Mouse (Mus musculus): ENCODE measurements around the gene Ssc4d.

The Ssc4d gene

DNA sequence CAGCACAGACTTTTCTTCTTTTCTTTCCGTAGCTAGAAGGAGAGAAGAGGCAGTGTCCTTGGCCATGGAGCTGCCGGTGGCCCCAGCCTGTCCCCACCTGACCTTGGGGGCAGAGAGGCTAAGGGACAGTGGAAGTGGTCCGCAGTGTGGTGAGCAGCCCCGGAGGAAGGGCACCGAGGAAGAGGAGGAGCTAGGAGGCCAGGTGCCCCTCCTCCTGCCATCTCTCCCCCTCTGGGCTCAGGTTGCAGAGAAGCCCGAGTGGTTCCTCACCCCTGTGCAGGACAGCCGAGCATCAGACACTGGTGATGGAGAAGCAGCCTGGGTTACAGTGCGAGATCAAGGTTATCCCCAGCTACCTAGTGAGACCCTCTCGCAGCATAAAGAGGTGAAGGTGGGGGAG, at the start of gene Ssc4d:
Gene Ssc4d, minus strand, starts transcription at position 167 of the 400 bp plus-strand sequence.
- DNase-seq, result no peak

- no peak for DNase-seq
Observed at GRCm38 (mm10) chr5:136019907-136020306, 45.6 kb upstream of the Ssc4d start.

GRCm38 (mm10) chr5:136018726-136019125, 44.4 kb upstream of the Ssc4d start:
- DNase-seq, result no peak

GRCm38 (mm10) chr5:136017262-136017661, 42.9 kb upstream of the Ssc4d start:
- no peak for DNase-seq

DNA sequence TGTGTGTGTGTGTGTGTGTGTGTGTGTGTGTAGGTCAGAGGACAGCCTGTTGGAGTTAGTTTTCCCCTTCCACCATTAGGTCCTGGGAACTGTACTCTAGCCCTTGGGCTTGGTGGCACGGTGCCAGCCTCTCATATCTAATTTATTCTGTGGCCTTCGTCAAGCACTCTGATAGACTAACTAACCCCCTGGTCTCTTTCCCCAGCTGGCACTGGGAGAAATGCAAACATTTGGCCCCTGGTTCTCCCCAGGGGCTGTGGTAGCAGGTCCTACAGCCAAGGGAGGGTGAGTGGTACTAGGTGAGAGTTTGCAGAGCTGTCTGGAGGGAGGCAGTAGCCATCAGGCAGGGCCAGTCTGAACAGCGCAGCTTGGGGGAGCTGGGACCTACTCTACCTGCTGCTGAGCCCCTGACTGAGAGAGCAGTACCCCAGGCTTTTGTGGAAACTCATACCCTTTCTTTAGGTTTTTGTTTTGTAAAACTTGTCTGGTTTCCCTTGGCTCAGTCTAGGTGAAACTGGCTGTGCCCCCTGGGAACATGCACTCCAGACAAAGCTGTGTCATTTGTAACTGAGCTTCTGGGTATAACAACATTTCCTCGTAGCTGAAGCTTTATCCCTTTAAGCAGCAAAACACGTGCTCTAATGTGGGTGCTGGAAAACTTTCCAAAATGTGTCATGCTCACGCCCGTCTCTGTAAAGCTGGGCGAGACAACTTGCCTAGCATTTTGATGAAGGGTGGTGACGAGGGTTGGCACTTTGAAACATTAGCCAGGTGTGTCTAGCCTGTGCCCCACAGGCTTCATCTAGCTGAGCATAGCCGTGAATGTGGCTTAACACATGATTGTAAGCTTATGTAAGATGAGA, 41.9 kb upstream of the Ssc4d start:
- DNase-seq, result peak; percentile 68

GRCm38 (mm10) chr5:136015586-136015985, 41.3 kb upstream of the Ssc4d start:
- DNase-seq, result peak; percentile 36

DNA sequence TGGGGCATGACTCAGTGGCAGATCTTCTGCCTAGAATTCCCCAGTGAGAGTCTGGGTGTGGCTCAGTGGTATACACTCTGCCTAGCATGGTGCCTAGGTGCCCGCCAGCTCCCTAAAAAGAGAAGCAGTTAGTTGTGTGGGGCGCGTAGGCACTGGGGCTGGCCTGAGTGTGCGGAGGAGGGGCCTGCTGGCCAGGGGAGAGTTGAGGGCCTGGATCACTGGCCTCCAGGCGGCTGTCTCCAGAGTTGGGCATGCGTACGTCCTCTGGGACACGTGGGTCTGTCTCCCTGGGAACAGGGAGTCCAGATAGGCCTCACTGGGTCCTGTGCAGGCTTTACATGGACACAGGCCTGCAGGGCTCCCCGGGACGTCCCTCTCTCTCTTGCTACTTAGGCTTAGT, 40.5 kb upstream of the Ssc4d start:
- peak; percentile 44 for DNase-seq

GRCm38 (mm10) chr5:136007745-136008144, 33.4 kb upstream of the Ssc4d start:
- DNase-seq, result no peak

- no peak for DNase-seq
Observed at GRCm38 (mm10) chr5:136004537-136004936, 30.2 kb upstream of the Ssc4d start.

DNA sequence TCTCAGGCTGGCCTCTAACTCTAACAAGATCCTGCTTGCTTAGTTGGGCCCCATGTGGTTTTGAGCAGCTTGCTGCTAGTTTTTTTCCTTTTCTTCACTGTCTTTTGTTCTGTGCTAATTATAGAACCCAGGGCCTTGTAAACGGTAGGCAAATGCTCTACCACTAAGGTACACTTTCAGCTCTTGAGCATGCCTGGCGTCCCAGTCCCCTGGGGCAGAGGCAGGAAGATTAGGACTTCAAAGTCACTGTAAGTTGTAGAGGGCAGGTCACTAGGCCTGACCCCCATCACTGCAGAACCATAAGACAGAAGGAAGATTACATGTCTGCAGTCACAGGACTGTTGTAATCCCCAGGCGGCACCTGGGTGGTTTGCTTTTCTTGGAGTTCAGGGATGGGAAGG, 28.4 kb upstream of the Ssc4d start:
- DNase-seq, result no peak

DNA sequence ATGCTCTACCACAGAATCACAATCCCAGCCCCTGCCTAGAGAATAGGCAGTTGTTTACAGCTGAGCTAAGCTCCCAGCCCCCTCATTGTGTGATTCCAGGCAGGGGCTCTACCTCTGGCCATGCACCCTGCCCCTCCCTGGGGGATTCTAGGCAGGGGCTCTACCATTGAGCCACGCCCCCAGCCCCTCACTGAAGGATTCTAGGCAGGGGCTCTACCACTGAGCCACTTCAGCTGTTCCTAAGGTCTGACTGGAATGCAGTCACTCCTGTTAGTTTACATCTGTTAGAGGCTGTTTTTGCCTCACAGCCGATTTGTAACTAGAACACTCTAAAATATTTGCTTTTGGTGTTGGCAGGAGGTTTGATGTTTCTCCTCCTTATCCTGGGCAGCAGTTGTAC, 28.0 kb upstream of the Ssc4d start:
- DNase-seq, result no peak

DNA sequence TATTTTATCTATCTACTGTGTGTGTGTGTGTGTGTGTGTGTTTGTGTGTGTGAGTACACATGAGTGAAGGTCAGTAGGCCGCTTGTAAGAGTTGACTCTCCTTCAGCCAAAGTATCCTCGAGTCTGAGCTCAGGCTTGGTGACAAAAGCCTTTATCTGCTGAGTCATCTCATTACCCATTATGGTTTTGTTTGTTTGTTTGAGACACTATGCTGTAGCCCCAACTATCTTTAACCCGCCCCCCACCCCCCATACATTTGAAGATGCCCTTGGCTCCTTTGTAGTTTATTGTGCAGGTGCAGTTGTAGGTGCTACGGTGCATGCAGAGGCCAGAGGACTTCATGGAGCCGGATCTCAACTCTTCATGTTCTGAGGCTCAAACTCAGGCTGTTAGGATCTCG, 26.9 kb upstream of the Ssc4d start:
- DNase-seq, result no peak

- DNase-seq, result no peak
Observed at GRCm38 (mm10) chr5:135996162-135996561, 21.8 kb upstream of the Ssc4d start.

DNA sequence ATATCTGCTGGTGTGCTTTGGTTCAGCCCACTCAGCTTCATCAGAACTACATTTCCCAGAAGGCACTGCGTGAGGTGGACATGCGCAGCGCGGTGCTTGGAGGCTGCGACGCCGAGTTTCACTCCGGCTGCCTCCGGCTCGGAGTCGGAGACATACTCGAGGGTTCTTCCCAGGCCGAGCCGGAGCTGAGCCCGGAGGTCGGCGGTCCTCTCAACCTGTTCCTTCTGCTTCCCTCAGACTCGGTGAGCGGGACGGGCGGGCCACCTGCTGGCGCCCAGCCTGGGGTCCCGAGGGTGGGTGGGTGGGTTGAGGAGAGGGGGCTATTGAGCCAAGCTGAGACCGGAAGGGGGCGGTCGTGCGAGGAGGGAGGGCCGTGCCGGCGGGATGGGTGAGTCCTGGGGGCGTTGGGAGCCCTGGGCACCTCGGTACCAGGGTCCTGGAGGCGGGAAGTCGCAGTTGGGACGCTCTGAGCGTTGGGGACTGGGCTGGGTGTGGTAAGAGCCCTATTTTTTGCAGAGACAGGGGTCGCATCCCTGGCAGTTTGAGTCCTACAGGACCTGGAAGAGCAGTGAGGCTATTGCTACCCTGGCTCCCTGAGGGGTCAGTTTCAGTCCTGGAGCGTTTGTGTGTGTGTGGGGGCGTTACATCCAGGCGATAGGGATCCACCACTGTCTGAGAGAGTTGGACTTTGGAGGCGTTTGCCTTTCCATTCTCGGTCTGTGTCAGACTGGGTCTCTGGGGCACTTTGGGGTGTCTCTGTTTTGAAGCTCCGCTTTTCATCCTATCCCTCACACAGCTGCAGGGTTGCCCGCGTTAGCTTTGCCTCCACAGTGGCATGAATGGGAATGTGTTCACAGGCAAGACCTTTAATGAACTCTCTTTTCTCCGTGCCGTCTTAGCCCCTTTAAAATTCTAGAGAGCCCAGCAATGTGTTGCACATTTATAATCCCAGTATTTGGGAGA, 20.7 kb upstream of the Ssc4d start, which contains the start of gene Dtx2:
Gene Dtx2, plus strand, starts transcription at position 76 of the 963 bp plus-strand sequence.
- DNase-seq, result peak; percentile 88

- DNase-seq, result no peak
Observed at GRCm38 (mm10) chr5:135994335-135994724, 20.0 kb upstream of the Ssc4d start.

DNA sequence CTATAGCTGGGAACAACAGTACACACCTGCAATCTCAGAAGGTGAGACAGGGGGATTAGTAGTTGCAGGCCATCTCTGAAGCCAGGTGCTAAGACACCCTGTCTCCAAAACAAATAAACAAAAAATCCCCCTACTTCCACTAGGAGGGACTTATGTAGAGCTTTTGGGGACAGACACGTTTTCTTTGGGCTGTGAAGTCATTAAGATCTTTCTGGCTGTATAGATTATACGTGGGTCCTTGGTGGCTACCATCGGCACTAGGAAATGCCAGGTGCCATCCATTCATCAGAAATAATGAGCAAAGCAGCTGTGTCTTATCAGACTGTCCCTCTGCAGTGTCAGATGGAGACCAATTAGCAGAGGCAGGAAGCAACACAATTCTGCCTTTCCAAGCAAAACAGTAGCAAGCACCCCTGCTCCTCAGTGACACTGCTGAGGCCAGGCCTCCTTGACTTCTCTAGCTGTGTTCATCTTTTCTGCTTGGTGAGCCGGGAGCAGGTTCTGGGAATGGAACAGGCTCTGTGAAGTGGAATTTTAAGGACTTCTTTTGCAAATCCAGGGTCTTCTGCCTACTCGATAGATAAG, 19.1 kb upstream of the Ssc4d start:
- peak; percentile 8 for DNase-seq

GRCm38 (mm10) chr5:135990601-135991000, 16.3 kb upstream of the Ssc4d start:
- DNase-seq, result no peak

GRCm38 (mm10) chr5:135987248-135987647, 12.9 kb upstream of the Ssc4d start:
- DNase-seq, result no peak

DNA sequence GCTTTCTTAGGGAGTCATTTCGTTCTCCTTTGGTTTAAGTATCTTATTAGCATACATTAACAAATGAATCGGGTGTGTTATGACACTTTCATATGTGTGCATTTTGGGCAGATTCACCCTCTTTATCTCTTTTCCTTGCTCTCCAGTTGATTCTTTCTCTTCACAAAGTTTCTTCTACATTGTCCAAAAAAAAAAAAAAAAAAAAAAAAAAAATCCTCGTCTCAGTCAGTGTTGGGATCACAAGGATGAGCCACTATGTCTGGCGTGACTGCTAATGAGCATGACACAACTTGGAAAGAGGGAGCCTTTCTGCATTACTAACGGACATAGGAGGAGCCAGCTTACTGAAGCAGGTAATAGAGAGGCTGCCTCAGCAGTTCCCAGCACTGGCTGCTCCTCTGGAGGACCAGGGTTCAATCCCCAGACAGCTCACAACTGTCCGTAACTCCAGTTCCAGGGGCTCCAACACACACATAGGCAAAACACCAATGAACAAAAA, 10.3 kb upstream of the Ssc4d start:
- DNase-seq, result no peak

GRCm38 (mm10) chr5:135982398-135982797, 8.1 kb upstream of the Ssc4d start:
- DNase-seq, result peak; percentile 72

- DNase-seq, result no peak
Observed at GRCm38 (mm10) chr5:135979904-135980303, 5.6 kb upstream of the Ssc4d start, which contains the start of gene Zp3. Zp3 (plus strand) TSS chr5:135980099.

DNA sequence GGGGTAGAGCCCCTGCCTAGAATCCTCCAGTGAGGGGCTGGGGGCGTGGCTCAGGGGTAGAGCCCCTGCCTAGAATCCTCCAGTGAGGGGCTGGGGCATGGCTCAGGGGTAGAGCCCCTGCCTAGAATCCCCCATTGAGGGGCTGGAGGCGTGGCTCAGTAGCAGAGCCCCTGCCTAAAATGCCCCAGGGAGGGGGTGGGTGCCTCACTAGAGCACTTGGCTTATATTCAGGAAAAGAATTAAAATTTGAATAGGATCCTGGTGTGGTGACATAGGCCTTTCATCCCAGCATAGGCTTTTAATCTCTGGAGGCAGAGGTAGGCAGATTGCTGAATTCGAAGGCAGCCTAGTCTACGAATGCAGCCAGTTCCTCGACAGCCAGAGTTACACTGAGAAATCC, 5.0 kb upstream of the Ssc4d start:
- no peak for DNase-seq
